Mouse (Mus musculus): ENCODE measurements around the gene Trp53. TPM values are rescaled to one million over a fixed set of nuclear protein-coding genes. Genes with fewer than 3 reads are reported as not detected.
"Not testable (repeated sequence)": the region's sequence is repeated elsewhere in the genome, so short reads cannot be mapped to it uniquely, and the experiment has no call there.

Gene Trp53
- 48.9 and 57.3 TPM in 2 replicates for polyA plus RNA-seq (2015; fragmentation: Nextera tagmentation; extraction: Ambion mirVana)

GRCm38 (mm10) chr11:69580091-69580514, at the start of gene Trp53, which contains the start of gene Wrap53:
Gene Trp53 (plus strand): TSS chr11:69580359.
Gene Wrap53 (minus strand): TSS chr11:69580255.
- Histone ChIP-seq H3K9ac (ENCODE audit: low read depth, low read length) (peak within 1 kb of the TSS; percentile 77), H3K36me3 (ENCODE audit: control insufficient read depth, insufficient read depth, low read length) (no peaks in the 10 kb centered on the region), H3K27me3 (ENCODE audit: control insufficient read depth, insufficient read depth, low read depth, low read length) (no peaks in the 10 kb centered on the region), H3K9me3 (replicated peaks; ENCODE audit: control insufficient read depth, low read length, poor library complexity, severe bottlenecking) (no peaks in the 10 kb centered on the region), H3K4me3 (ENCODE audit: low read depth, low read length) (peak within 1 kb of the TSS; percentile 79), H3K4me2 (ENCODE audit: low read length) (peak within 1 kb of the TSS; percentile 79), H3K27ac (ENCODE audit: low read length) (peak within 1 kb of the TSS; percentile 94), H3K4me1 (ENCODE audit: control insufficient read depth, insufficient read depth, low read length) (peaks cover 30% of the 10 kb centered on the region)
- ATAC-seq = peak; percentile 57
- WGBS = 0% methylated on average over 13 of the region's 13 CpGs

- not testable (repeated sequence) for H3K9ac ChIP-seq (ENCODE audit: low read depth, low read length); H3K36me3 ChIP-seq (ENCODE audit: control insufficient read depth, insufficient read depth, low read length); H3K27me3 ChIP-seq (ENCODE audit: control insufficient read depth, insufficient read depth, low read depth, low read length); H3K4me2 ChIP-seq (ENCODE audit: low read length); H3K9me3 ChIP-seq (replicated peaks; ENCODE audit: control insufficient read depth, low read length, poor library complexity, severe bottlenecking); ATAC-seq; H3K27ac ChIP-seq (ENCODE audit: low read length); H3K4me3 ChIP-seq (ENCODE audit: low read depth, low read length)
- 88% methylated on average over 6 of the region's 6 CpGs for WGBS
- H3K4me1 ChIP-seq (ENCODE audit: control insufficient read depth, insufficient read depth, low read length) = peaks cover 23% of the 10 kb centered on the region
These were observed 49.4 kb upstream of the Trp53 start for GRCm38 (mm10) chr11:69530755-69531154.

- H3K27ac ChIP-seq (ENCODE audit: low read length) = no peak overlapping the region
- H3K9ac ChIP-seq (ENCODE audit: low read depth, low read length) = no peak overlapping the region
- no peaks in the 10 kb centered on the region for H3K9me3 ChIP-seq (replicated peaks; ENCODE audit: control insufficient read depth, low read length, poor library complexity, severe bottlenecking)
- H3K4me1 ChIP-seq (ENCODE audit: control insufficient read depth, insufficient read depth, low read length) = peaks cover 6% of the 10 kb centered on the region
- H3K4me2 ChIP-seq (ENCODE audit: low read length) = no peak overlapping the region
- no peaks in the 10 kb centered on the region for H3K27me3 ChIP-seq (ENCODE audit: control insufficient read depth, insufficient read depth, low read depth, low read length)
- no peak overlapping the region for H3K4me3 ChIP-seq (ENCODE audit: low read depth, low read length)
- H3K36me3 ChIP-seq (ENCODE audit: control insufficient read depth, insufficient read depth, low read length) = no peaks in the 10 kb centered on the region
- 87% methylated on average over 7 of the region's 7 CpGs for WGBS
- no peak for ATAC-seq
These were observed 47.5 kb upstream of the Trp53 start for GRCm38 (mm10) chr11:69532480-69533150.

GRCm38 (mm10) chr11:69534990-69535389, 45.2 kb upstream of the Trp53 start:
- Histone ChIP-seq H3K4me1 (ENCODE audit: control insufficient read depth, insufficient read depth, low read length) (no peaks in the 10 kb centered on the region), H3K9me3 (replicated peaks; ENCODE audit: control insufficient read depth, low read length, poor library complexity, severe bottlenecking) (no peaks in the 10 kb centered on the region), H3K9ac (ENCODE audit: low read depth, low read length) (no peak overlapping the region), H3K27me3 (ENCODE audit: control insufficient read depth, insufficient read depth, low read depth, low read length) (no peaks in the 10 kb centered on the region), H3K27ac (ENCODE audit: low read length) (no peak overlapping the region), H3K4me3 (ENCODE audit: low read depth, low read length) (no peak overlapping the region), H3K36me3 (ENCODE audit: control insufficient read depth, insufficient read depth, low read length) (no peaks in the 10 kb centered on the region), H3K4me2 (ENCODE audit: low read length) (no peak overlapping the region)
- 96% methylated on average over 1 of the region's 1 CpGs for WGBS
- ATAC-seq = no peak

- peaks cover 18% of the 10 kb centered on the region for H3K4me1 ChIP-seq (ENCODE audit: control insufficient read depth, insufficient read depth, low read length)
- WGBS = 96% methylated on average over 2 of the region's 2 CpGs
- no peak for ATAC-seq
These were observed 39.5 kb upstream of the Trp53 start for GRCm38 (mm10) chr11:69540700-69541099.

GRCm38 (mm10) chr11:69541741-69542140, 38.4 kb upstream of the Trp53 start:
- not testable (repeated sequence) for H3K4me2 ChIP-seq (ENCODE audit: low read length); H3K36me3 ChIP-seq (ENCODE audit: control insufficient read depth, insufficient read depth, low read length); H3K27me3 ChIP-seq (ENCODE audit: control insufficient read depth, insufficient read depth, low read depth, low read length); H3K4me3 ChIP-seq (ENCODE audit: low read depth, low read length); H3K27ac ChIP-seq (ENCODE audit: low read length); H3K9ac ChIP-seq (ENCODE audit: low read depth, low read length); ATAC-seq; H3K9me3 ChIP-seq (replicated peaks; ENCODE audit: control insufficient read depth, low read length, poor library complexity, severe bottlenecking)
- peaks cover 28% of the 10 kb centered on the region for H3K4me1 ChIP-seq (ENCODE audit: control insufficient read depth, insufficient read depth, low read length)
- WGBS = 75% methylated on average over 1 of the region's 3 CpGs

More at GRCm38 (mm10) chr11:69540700-69541099, 39.5 kb upstream of the Trp53 start:
- Histone ChIP-seq H3K4me3 (ENCODE audit: low read depth, low read length) (no peak overlapping the region), H3K4me2 (ENCODE audit: low read length) (no peak overlapping the region), H3K36me3 (ENCODE audit: control insufficient read depth, insufficient read depth, low read length) (no peaks in the 10 kb centered on the region), H3K27me3 (ENCODE audit: control insufficient read depth, insufficient read depth, low read depth, low read length) (no peaks in the 10 kb centered on the region), H3K9me3 (replicated peaks; ENCODE audit: control insufficient read depth, low read length, poor library complexity, severe bottlenecking) (no peaks in the 10 kb centered on the region), H3K9ac (ENCODE audit: low read depth, low read length) (no peak overlapping the region), H3K27ac (ENCODE audit: low read length) (no peak overlapping the region)

- peak overlapping the region; percentile 31; the same call in 1 of the 2 replicates for H3K4me2 ChIP-seq (ENCODE audit: low read length)
- H3K27ac ChIP-seq (ENCODE audit: low read length) = peak overlapping the region; percentile 79
- 7% methylated on average over 3 of the region's 3 CpGs for WGBS
- no peaks in the 10 kb centered on the region for H3K9me3 ChIP-seq (replicated peaks; ENCODE audit: control insufficient read depth, low read length, poor library complexity, severe bottlenecking)
- H3K9ac ChIP-seq (ENCODE audit: low read depth, low read length) = peak overlapping the region; percentile 31; the same call in 1 of the 2 replicates
- no peak for ATAC-seq
- no peaks in the 10 kb centered on the region for H3K27me3 ChIP-seq (ENCODE audit: control insufficient read depth, insufficient read depth, low read depth, low read length)
- H3K4me3 ChIP-seq (ENCODE audit: low read depth, low read length) = no peak overlapping the region
- H3K4me1 ChIP-seq (ENCODE audit: control insufficient read depth, insufficient read depth, low read length) = peaks cover 44% of the 10 kb centered on the region
- H3K36me3 ChIP-seq (ENCODE audit: control insufficient read depth, insufficient read depth, low read length) = no peaks in the 10 kb centered on the region
These were observed 36.6 kb upstream of the Trp53 start for GRCm38 (mm10) chr11:69543598-69543997.

- ATAC-seq = peak; percentile 19; the same call in 1 of the 2 replicates
- 9% methylated on average over 7 of the region's 7 CpGs for WGBS
- H3K4me1 ChIP-seq (ENCODE audit: control insufficient read depth, insufficient read depth, low read length) = peaks cover 58% of the 10 kb centered on the region
These were observed 34.2 kb upstream of the Trp53 start for GRCm38 (mm10) chr11:69545957-69546356.

GRCm38 (mm10) chr11:69546423-69547053, 33.6 kb upstream of the Trp53 start:
- peaks cover 58% of the 10 kb centered on the region for H3K4me1 ChIP-seq (ENCODE audit: control insufficient read depth, insufficient read depth, low read length)
- WGBS = under 1% methylated on average over 44 of the region's 44 CpGs
- peak overlapping the region; percentile 95 for H3K27ac ChIP-seq (ENCODE audit: low read length)
- ATAC-seq = peak; percentile 75
- H3K4me3 ChIP-seq (ENCODE audit: low read depth, low read length) = peak overlapping the region; percentile 50
- H3K9ac ChIP-seq (ENCODE audit: low read depth, low read length) = peak overlapping the region; percentile 69
- peak overlapping the region; percentile 79 for H3K4me2 ChIP-seq (ENCODE audit: low read length)
- no peaks in the 10 kb centered on the region for H3K27me3 ChIP-seq (ENCODE audit: control insufficient read depth, insufficient read depth, low read depth, low read length)
- H3K9me3 ChIP-seq (replicated peaks; ENCODE audit: control insufficient read depth, low read length, poor library complexity, severe bottlenecking) = no peaks in the 10 kb centered on the region
- H3K36me3 ChIP-seq (ENCODE audit: control insufficient read depth, insufficient read depth, low read length) = no peaks in the 10 kb centered on the region

More at GRCm38 (mm10) chr11:69545957-69546356, 34.2 kb upstream of the Trp53 start:
- H3K27ac ChIP-seq (ENCODE audit: low read length) = peak overlapping the region; percentile 95
- no peaks in the 10 kb centered on the region for H3K36me3 ChIP-seq (ENCODE audit: control insufficient read depth, insufficient read depth, low read length)
- H3K4me2 ChIP-seq (ENCODE audit: low read length) = peak overlapping the region; percentile 79
- no peaks in the 10 kb centered on the region for H3K9me3 ChIP-seq (replicated peaks; ENCODE audit: control insufficient read depth, low read length, poor library complexity, severe bottlenecking)
- peak overlapping the region; percentile 69 for H3K9ac ChIP-seq (ENCODE audit: low read depth, low read length)
- H3K27me3 ChIP-seq (ENCODE audit: control insufficient read depth, insufficient read depth, low read depth, low read length) = no peaks in the 10 kb centered on the region
- H3K4me3 ChIP-seq (ENCODE audit: low read depth, low read length) = peak overlapping the region; percentile 50

All from midbrain, embryonic 16.5 days (tissue).